Mouse (Mus musculus): ENCODE measurements around the gene Ticrr. TPM values are rescaled to one million over a fixed set of nuclear protein-coding genes. Genes with fewer than 3 reads are reported as not detected.

Gene Ticrr
- polyA plus RNA-seq, 2 experiments: 7.4 to 7.9 TPM

GRCm38 (mm10) chr7:79729169-79729568 lies 69.2 kb downstream of the Ticrr start:
- H3K4me3 ChIP-seq (replicated peaks; ENCODE audit: low read length): no peak overlapping the region
- H3K4me1 ChIP-seq (ENCODE audit: control insufficient read depth, insufficient read depth, low read length): no peaks in the 10 kb centered on the region
- peak; percentile 69; the same call in 1 of the 2 replicates for ATAC-seq (ENCODE audit: low FRiP score, low read depth)
- no peaks in the 10 kb centered on the region for H3K27me3 ChIP-seq (ENCODE audit: control insufficient read depth, insufficient read depth, low read length)
- no peak overlapping the region for H3K4me2 ChIP-seq (replicated peaks; ENCODE audit: low read depth, low read length, severe bottlenecking)
- 7% methylated on average over 8 of the region's 8 CpGs for WGBS
- H3K27ac ChIP-seq (replicated peaks; ENCODE audit: low read depth, low read length): no peak overlapping the region
- H3K9ac ChIP-seq (ENCODE audit: low read depth, low read length, severe bottlenecking): no peak overlapping the region
- TF ChIP-seq POLR2A (IDR thresholded peaks at IDR 0.05; ENCODE audit: borderline replicate concordance, extremely low read depth, insufficient read depth, insufficient read length): no peak
- no peaks in the 10 kb centered on the region for H3K36me3 ChIP-seq (ENCODE audit: control insufficient read depth, insufficient read depth, low read length)
- peak; percentile 64 for DNase-seq (ENCODE audit: low spot score)
- no peaks in the 10 kb centered on the region for H3K9me3 ChIP-seq (ENCODE audit: control insufficient read depth, low read length)

DNA sequence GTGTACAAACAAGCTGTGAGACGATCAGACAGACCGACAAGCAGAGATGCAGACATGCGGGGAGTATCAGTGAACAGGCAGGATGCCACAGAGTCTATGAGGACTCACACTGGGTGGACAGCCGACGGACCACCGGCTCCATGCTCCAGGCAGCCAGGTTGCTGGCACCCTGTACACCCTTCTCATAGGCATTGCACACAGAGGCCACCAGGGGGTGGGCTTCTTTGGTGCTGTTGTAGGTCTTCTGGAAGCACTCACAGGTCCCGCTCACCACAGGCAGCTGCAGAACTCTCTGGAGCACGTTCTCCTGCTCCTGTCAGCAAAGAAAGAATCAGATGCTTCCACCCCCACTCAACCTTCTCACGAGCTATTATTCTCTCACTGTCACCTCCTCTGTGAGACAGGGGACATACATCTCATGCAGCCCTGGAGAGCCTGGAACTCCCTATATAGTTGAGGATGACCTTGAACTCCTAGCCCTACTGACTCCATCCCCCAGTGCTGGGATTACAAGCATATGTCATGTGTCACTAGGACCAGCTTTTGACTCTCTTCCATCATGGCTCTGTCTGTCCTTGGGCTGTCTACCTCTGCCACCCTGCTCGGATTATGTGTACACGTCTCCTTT lies 69.9 kb downstream of the Ticrr start:
- Histone ChIP-seq H3K9ac (ENCODE audit: low read depth, low read length, severe bottlenecking) (no peak overlapping the region), H3K9me3 (ENCODE audit: control insufficient read depth, low read length) (no peaks in the 10 kb centered on the region), H3K4me3 (replicated peaks; ENCODE audit: low read length) (no peak overlapping the region), H3K36me3 (ENCODE audit: control insufficient read depth, insufficient read depth, low read length) (0 out of 2 replicates have a peak, but pooled peaks cover 3% of the 10 kb centered on the region), H3K27ac (replicated peaks; ENCODE audit: low read depth, low read length) (no peak overlapping the region), H3K4me1 (ENCODE audit: control insufficient read depth, insufficient read depth, low read length) (no peaks in the 10 kb centered on the region), H3K27me3 (ENCODE audit: control insufficient read depth, insufficient read depth, low read length) (no peaks in the 10 kb centered on the region), H3K4me2 (replicated peaks; ENCODE audit: low read depth, low read length, severe bottlenecking) (no peak overlapping the region)
- DNase-seq (ENCODE audit: low spot score) (no peak), ATAC-seq (ENCODE audit: low FRiP score, low read depth) (no peak)
- no peak for TF ChIP-seq POLR2A (IDR thresholded peaks at IDR 0.05; ENCODE audit: borderline replicate concordance, extremely low read depth, insufficient read depth, insufficient read length)
- WGBS: 66% methylated on average over 11 of the region's 11 CpGs

GRCm38 (mm10) chr7:79731438-79731837 lies 71.4 kb downstream of the Ticrr start:
- H3K4me3 ChIP-seq (replicated peaks; ENCODE audit: low read length): no peak overlapping the region
- ATAC-seq (ENCODE audit: low FRiP score, low read depth) (no peak), DNase-seq (ENCODE audit: low spot score) (no peak)
- WGBS: 83% methylated on average over 13 of the region's 13 CpGs
- H3K27ac ChIP-seq (replicated peaks; ENCODE audit: low read depth, low read length): no peak overlapping the region
- 0 out of 2 replicates have a peak, but pooled peaks cover 5% of the 10 kb centered on the region for H3K36me3 ChIP-seq (ENCODE audit: control insufficient read depth, insufficient read depth, low read length)
- no peak for TF ChIP-seq POLR2A (IDR thresholded peaks at IDR 0.05; ENCODE audit: borderline replicate concordance, extremely low read depth, insufficient read depth, insufficient read length)
- no peak overlapping the region for H3K9ac ChIP-seq (ENCODE audit: low read depth, low read length, severe bottlenecking)
- H3K9me3 ChIP-seq (ENCODE audit: control insufficient read depth, low read length): no peaks in the 10 kb centered on the region
- no peaks in the 10 kb centered on the region for H3K4me1 ChIP-seq (ENCODE audit: control insufficient read depth, insufficient read depth, low read length)
- H3K27me3 ChIP-seq (ENCODE audit: control insufficient read depth, insufficient read depth, low read length): no peaks in the 10 kb centered on the region
- no peak overlapping the region for H3K4me2 ChIP-seq (replicated peaks; ENCODE audit: low read depth, low read length, severe bottlenecking)

DNA sequence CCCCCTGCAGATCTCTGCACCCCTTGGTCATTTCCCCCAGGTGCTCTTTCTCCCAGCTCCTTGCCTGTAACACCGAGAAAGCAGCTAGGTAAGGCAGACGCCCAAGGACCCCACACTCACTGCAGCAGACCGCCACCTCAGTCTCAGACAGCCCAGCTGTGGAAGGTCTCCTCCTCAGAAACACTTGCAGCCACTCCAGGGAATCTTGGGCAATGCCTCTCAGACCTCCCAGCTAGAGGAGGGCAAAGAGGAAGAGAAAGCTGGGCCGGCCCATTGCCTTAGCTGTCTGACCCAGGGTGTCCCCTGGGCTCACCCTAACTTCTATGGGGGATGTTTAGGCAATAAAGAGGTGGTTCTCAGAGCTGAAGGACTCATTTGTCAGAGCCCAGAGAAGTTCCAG lies 72.6 kb downstream of the Ticrr start, which contains the start of gene Plin1:
Plin1 (minus strand) TSS at position 282 of the 400 bp plus-strand sequence.
- Histone ChIP-seq H3K4me3 (replicated peaks; ENCODE audit: low read length) (no peak within 1 kb of the TSS), H3K9me3 (ENCODE audit: control insufficient read depth, low read length) (no peaks in the 10 kb centered on the region), H3K36me3 (ENCODE audit: control insufficient read depth, insufficient read depth, low read length) (peaks cover 8% of the 10 kb centered on the region; the same call in 1 of the 2 replicates), H3K4me1 (ENCODE audit: control insufficient read depth, insufficient read depth, low read length) (no peaks in the 10 kb centered on the region), H3K27me3 (ENCODE audit: control insufficient read depth, insufficient read depth, low read length) (no peaks in the 10 kb centered on the region), H3K4me2 (replicated peaks; ENCODE audit: low read depth, low read length, severe bottlenecking) (no peak within 1 kb of the TSS), H3K9ac (ENCODE audit: low read depth, low read length, severe bottlenecking) (no peak within 1 kb of the TSS), H3K27ac (replicated peaks; ENCODE audit: low read depth, low read length) (no peak within 1 kb of the TSS)
- no peak for ATAC-seq (ENCODE audit: low FRiP score, low read depth)
- no peak for DNase-seq (ENCODE audit: low spot score)
- WGBS: 53% methylated on average over 4 of the region's 4 CpGs
- no peak for TF ChIP-seq POLR2A (IDR thresholded peaks at IDR 0.05; ENCODE audit: borderline replicate concordance, extremely low read depth, insufficient read depth, insufficient read length)

- Histone ChIP-seq H3K36me3 (ENCODE audit: control insufficient read depth, insufficient read depth, low read length) (peaks cover 8% of the 10 kb centered on the region; the same call in 1 of the 2 replicates), H3K9me3 (ENCODE audit: control insufficient read depth, low read length) (no peaks in the 10 kb centered on the region), H3K4me3 (replicated peaks; ENCODE audit: low read length) (no peak overlapping the region), H3K27ac (replicated peaks; ENCODE audit: low read depth, low read length) (no peak overlapping the region), H3K4me1 (ENCODE audit: control insufficient read depth, insufficient read depth, low read length) (no peaks in the 10 kb centered on the region), H3K9ac (ENCODE audit: low read depth, low read length, severe bottlenecking) (no peak overlapping the region), H3K27me3 (ENCODE audit: control insufficient read depth, insufficient read depth, low read length) (no peaks in the 10 kb centered on the region), H3K4me2 (replicated peaks; ENCODE audit: low read depth, low read length, severe bottlenecking) (no peak overlapping the region)
- ATAC-seq (ENCODE audit: low FRiP score, low read depth): no peak
- DNase-seq (ENCODE audit: low spot score): no peak
- TF ChIP-seq POLR2A (IDR thresholded peaks at IDR 0.05; ENCODE audit: borderline replicate concordance, extremely low read depth, insufficient read depth, insufficient read length): no peak
- 88% methylated on average over 8 of the region's 8 CpGs for whole genome bisulfite sequencing
These were observed 74.6 kb downstream of the Ticrr start for GRCm38 (mm10) chr7:79734563-79734962.
